ENCODE assay signal across 8 mouse cellular contexts in genomic region chrX:164419471-164419939, GRCm38 (mm10). TPM values are rescaled to one million over a fixed set of nuclear protein-coding genes. Genes with fewer than 3 reads are reported as not detected.
DNase-seq lines count a peak whose midpoint lies in the region; ATAC-seq lines count a peak whose summit lies in the region.

Gene Piga, plus strand, starts transcription at chrX:164419787.

- ATAC-seq in inflammation-experienced regulatory T-cells, adult 6 months, result peak; percentile 98
- peak; percentile 98 for ATAC-seq in megakaryocyte-erythroid progenitor cell, adult 5-6 weeks (replicated peaks; ENCODE audit: low FRiP score, low TSS enrichment, poor library complexity, severe bottlenecking)

- intact Hi-C loops in left cerebral cortex, postnatal 10 days (cut with DNase I), result no loop called here

- DNase-seq in adipocyte (ENCODE audit: low spot score), result peak; percentile 96
- peak; percentile 91 for DNase-seq in embryo, embryonic 10 days (ENCODE audit: low spot score)
- DNase-seq in gastrocnemius, postnatal 10 days, result peak; percentile 78
- peak; percentile 90 to 93 for DNase-seq in left cerebral cortex, postnatal 10 days (ENCODE audit: extremely low spot score in 1 of 2, low spot score in 2 of 2)
- DNase-seq in right cerebral cortex, postnatal 25 days, result peak; percentile 87
- peak; percentile 86 to 87 for DNase-seq in urinary bladder, postnatal 4 days (ENCODE audit: low spot score in 2 of 2)

RNA-seq across cellular contexts. Expression of gene Piga, which starts in this region (rescaled TPM):
- total RNA-seq in gastrocnemius, postnatal 10 days (2021), result 1 to 10 TPM; 1.9 to 3.0 TPM
- 1 to 10 TPM; 5.6 to 6.3 (median 5.8) TPM for polyA plus RNA-seq in inflammation-experienced regulatory T-cells, adult 6 months (2017; shearing (Covaris generic))
- total RNA-seq in left cerebral cortex, postnatal 10 days (2021), result 1 to 10 TPM; 5.7 TPM
- 39.2 and 43.8 TPM in 2 replicates for total RNA-seq in megakaryocyte-erythroid progenitor cell, adult 5-6 weeks (2014; fragmentation: Nextera tagmentation)
- total RNA-seq in megakaryocyte-erythroid progenitor cell, adult 5-6 weeks (2017), result 31.1 and 56.9 TPM in 2 replicates

Comparison
In these comparisons a context has a peak if more than half of its experiments do, and no peak if none do; other contexts are left out.
1. Peak in every context shown above with its lines: DNase-seq and ATAC-seq.
2. RNA of gene Piga (total RNA-seq): 31.1 to 56.9 TPM in megakaryocyte-erythroid progenitor cell, adult 5-6 weeks; 5.7 TPM in left cerebral cortex, postnatal 10 days and 1.9 to 3.0 TPM in gastrocnemius, postnatal 10 days; every median in the first group is over 4 times any median in the second.